Mouse (Mus musculus): ENCODE data around the gene Dclk1. TPM values are rescaled to one million over a fixed set of nuclear protein-coding genes. Genes with fewer than 3 reads are reported as not detected.

The Dclk1 gene
- total RNA-seq, 2 experiments from 2014 or later = 9.2 to 11.1 TPM

DNA sequence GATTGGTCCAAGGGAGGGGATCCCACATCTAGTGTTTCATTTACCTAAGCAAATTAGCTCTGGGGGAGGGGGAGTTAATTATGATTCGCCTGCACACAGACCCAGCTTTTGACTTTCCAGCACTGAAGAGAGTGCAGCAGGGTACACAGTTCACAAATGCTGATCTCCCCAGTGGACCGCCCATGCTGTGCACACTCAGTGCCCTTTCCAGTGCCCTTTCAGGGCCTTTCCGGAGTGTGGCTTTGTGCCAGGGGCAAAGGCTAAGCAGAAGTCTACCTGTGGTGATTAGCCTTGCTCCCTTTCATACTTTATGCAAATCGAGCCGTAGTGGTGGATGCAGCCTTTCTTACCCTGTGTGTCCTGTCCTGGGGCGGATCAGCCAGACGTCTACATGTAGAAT, 281.1 kb downstream of the Dclk1 start:
- intact Hi-C loops (cut with DNase I; ENCODE audit: low total_unique reads) = loop anchor here (10.0 kb wide), 1 partner anchor 232 kb away; no protein-coding TSS in a partner anchor
- no peak for DNase-seq

GRCm38 (mm10) chr3:55523735-55524477, 281.7 kb downstream of the Dclk1 start:
- intact Hi-C loops (cut with DNase I; ENCODE audit: low total_unique reads) = loop anchor here (10.0 kb wide), 1 partner anchor 231 kb away; no protein-coding TSS in a partner anchor

DNA sequence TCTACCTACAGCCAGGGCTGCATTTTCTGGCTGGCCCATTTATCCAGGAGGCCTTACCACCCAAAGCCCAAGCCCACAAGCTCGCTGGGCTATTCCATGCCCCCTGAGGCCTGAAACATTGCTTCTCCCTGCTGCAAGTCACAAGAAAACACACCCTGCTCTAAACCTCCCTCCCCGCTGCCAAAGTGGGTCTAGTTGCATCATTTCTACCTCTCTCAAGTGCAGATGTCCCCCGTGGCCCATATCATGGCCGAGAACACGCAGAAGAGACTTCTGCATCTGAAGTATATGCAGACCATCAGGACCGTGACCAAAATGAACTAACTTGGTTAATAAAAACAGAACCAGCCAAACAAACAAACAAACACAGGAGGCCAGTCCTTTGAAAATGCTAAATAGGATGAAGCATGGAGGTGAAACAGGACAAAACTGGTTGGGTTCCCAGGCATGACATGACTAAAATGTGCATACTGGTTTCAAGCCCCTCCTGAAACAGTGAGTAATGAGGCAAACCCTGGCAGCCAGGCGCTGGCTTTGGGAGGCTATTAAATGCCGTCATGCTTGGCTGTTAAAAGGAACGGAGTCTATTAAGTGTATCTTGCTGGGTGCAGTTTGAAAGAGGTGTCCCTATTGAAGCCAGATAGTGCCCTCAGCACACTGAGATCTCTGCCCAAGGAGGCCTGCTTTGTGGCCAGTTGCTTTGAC, 282.5 kb downstream of the Dclk1 start:
- intact Hi-C loops (cut with DNase I; ENCODE audit: low total_unique reads) = loop anchor here (10.0 kb wide), 1 partner anchor 230 kb away; no protein-coding TSS in a partner anchor
- peak; percentile 57 for DNase-seq

More at GRCm38 (mm10) chr3:55523735-55524477, 281.7 kb downstream of the Dclk1 start:
- DNase-seq = no peak

DNA sequence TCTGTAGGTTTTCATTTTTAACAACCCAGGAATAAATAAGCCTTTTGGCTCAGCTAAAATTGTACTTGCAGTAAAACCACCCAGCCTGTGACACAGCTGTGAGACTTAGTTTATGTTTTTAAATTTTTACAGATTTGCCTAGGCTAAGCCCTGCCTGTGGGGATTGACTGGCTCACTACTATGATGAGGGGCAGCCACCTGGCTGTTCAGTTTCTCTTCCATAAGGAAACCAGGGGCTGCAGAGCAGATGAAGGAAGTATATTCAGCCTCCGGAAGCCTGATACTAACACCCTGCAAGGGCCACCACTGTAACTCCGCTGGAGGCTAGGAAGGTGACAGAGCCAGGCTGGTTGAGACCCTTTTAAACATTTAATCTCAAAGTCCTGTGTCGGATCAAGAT, 284.3 kb downstream of the Dclk1 start:
- no peak for DNase-seq
- intact Hi-C loops (cut with DNase I; ENCODE audit: low total_unique reads) = loop anchor here (10.0 kb wide), 1 partner anchor 228 kb away; no protein-coding TSS in a partner anchor

DNA sequence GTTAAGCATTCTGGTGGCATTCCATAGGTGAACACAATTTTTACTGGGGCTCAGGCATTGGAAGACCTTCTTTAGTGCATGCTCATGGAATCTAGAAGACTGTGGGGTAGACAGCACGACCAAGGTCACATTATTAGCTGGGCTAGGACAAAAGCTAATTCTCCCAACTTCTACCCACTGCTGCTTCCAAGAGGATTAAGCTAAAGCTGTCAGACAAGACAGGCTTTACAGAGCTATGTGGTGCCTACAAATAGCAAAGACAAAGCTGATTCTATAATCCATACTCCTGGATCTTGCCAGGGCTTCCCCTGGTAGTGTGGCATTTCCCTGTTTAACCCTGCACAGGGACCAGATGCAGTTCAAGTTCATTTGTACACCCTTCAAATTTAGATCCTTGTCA, 285.4 kb downstream of the Dclk1 start:
- intact Hi-C loops (cut with DNase I; ENCODE audit: low total_unique reads) = loop anchor here (10.0 kb wide), 1 partner anchor 227 kb away; no protein-coding TSS in a partner anchor
- no peak for DNase-seq

DNA sequence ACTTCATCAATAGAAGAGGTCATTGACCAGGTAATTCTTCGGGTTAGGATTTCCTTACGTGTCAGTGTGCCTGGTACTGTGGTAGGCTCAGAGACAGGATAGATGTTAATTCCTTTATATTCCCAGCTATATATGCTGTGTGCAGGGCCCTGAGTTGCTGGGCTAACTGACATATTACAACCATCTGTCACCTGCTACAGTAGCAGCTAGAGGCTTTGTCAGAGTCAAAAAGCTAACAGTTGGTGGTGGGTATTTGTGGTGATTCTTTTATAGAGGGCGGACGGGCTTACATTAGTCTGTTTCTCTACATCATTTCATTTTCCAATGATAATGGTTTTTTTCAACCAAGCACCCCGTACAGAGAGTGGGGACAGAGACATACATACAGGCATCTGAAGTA, 285.8 kb downstream of the Dclk1 start:
- intact Hi-C loops (cut with DNase I; ENCODE audit: low total_unique reads) = loop anchor here (10.0 kb wide), 1 partner anchor 227 kb away; no protein-coding TSS in a partner anchor
- no peak for DNase-seq

DNA sequence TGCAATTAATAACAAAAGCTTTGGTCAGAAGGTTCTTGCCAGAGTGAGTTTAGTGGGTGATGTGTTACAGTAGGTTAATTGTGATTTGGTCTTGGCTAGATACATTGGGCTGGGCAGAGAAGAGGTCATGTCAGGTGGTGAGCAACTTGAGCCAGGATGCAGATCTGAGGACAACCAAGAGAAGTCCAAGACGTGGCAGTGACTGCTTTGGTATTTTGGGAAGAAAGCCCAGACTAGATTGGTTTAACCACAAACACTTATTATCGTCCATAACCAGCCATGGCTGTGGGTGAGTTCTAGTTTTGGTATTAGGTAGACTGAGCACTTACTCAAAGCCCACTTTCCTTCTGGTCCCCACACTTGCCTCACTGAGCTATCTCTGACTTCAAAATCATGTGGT, 287.2 kb downstream of the Dclk1 start:
- DNase-seq = no peak
- intact Hi-C loops (cut with DNase I; ENCODE audit: low total_unique reads) = loop anchor here (10.0 kb wide), 1 partner anchor 225 kb away; no protein-coding TSS in a partner anchor

DNA sequence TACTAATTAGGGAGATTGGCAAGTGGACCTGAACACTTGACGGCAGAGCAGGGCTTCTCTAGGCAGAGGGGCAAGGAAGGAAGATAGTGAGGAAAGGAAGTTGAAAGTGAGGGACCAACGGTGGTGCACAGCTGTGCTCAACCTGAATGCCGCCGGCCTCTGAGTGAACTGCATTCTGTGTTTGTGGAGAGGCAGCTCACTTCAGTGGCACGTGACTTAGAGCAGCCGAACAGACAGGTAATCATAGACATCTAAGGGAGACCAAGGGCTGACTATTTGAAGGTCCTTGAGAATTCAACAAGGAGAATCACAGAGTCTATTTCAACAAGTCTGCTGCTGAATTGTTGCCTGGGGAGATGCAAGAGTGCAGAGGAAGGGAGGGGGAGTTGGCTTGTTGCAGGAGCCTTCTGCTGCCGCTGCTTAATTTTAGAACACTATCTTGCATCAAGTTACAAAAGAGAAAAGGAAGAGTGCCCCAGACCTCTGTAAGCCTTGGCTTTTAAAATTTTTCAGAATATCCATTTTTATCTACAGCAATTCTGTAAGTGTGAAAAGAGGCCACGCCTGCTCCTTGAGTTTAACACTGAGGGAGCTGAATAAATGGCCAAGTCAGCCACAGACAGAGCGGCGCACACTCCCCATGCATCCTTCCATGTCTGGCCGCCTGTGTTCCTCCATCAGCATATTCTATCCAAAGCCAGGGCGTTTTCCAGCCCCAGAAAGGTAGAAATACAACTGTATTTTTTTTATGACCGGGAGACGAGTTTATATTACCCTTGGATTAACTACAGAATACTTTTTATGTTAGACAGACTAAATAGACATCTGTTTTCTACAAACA, 289.3 kb downstream of the Dclk1 start:
- intact Hi-C loops (cut with DNase I; ENCODE audit: low total_unique reads) = no loop called here
- DNase-seq = no peak

GRCm38 (mm10) chr3:55532175-55532973, 290.2 kb downstream of the Dclk1 start:
- intact Hi-C loops (cut with DNase I; ENCODE audit: low total_unique reads) = no loop called here
- no peak for DNase-seq

DNA sequence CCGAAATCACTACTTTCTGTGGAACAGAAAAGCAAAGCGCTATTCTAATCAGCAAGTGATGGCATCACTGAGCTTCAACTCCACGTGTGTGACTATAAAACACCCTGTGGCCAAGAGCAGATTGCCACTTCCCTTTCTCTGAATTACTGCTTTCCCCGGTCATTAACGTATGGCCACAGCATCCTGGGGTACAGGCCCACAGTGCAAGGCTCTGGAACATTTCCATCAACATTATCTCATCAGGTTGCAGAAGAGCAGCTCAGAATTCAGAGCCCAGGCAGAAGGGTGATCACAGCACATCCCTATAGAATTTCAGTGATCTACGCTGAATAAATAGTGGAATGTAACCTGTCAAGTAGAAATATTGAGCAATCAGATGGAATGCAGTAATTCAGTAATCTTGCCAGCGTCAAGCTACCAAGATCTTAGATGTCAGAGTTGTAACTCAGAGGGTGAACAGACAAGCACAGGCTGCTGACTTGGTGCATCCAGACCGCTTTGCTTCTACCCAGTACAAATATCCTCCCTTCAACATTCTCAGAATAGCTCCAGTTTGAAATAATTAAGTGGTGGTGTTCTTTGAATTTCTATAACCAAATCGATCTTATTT, 293.5 kb downstream of the Dclk1 start:
- intact Hi-C loops (cut with DNase I; ENCODE audit: low total_unique reads) = no loop called here
- DNase-seq = no peak

GRCm38 (mm10) chr3:55536901-55537300, 294.7 kb downstream of the Dclk1 start:
- intact Hi-C loops (cut with DNase I; ENCODE audit: low total_unique reads) = no loop called here
- no peak for DNase-seq

- DNase-seq = no peak
- intact Hi-C loops (cut with DNase I; ENCODE audit: low total_unique reads) = no loop called here
Observed at GRCm38 (mm10) chr3:55537714-55538113, 295.6 kb downstream of the Dclk1 start.

DNA sequence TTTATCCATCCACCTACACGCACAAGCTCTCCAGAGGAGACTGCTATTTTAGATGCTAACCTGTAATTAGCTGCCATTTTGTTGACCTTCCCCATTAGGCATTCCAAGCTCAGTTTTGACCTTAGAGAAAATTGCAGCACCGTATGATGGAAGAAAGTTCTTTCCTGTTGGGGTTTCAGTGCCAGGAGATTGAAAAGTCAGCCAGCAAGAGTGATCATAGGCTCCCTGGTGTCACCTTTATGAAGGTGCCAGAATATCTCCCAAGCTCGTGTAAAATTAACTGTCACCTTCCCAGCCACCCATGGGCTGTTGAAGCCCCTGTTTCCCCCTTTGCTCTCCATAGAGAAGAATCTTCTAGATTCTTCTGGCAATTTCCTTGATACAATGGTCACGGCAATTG, 297.2 kb downstream of the Dclk1 start:
- intact Hi-C loops (cut with DNase I; ENCODE audit: low total_unique reads) = no loop called here
- DNase-seq = no peak

GRCm38 (mm10) chr3:55539811-55540293, 297.7 kb downstream of the Dclk1 start:
- intact Hi-C loops (cut with DNase I; ENCODE audit: low total_unique reads) = no loop called here

DNA sequence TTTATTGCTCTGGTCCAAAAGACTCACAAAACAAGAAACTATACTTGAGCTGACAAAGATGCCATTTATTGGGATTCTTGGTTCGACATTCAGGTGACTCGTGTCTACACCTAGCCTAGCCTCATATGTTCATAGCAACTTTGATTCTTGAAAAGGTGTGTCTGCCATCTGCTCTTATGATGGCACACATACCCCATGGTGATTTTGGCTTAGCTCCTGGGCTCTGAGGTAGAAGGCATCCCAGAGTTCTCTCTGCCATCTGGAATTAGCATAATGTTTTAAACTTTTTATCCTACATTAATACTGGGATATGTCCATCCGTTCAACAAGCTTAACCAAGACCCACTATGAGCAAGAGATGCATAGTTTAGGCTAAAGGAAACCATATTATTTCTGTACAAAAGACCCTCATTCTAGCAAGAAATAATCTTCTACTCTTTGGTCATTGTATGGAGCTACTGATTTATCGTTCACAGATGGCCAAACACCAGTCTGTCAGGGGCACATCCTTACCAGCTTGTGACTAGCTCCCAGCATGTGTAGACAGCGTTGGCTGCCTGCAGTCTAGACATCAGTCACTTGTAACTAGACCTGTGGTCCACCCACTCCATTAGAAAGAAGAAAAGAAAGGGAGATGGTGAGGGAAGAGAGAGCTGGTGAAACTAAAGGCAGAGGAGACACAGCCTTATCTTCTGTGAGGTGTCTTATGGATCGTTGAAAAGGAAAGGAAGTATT, 298.4 kb downstream of the Dclk1 start:
- DNase-seq = no peak
- intact Hi-C loops (cut with DNase I; ENCODE audit: low total_unique reads) = no loop called here

More at GRCm38 (mm10) chr3:55539811-55540293, 297.7 kb downstream of the Dclk1 start:
- DNase-seq = peak; percentile 33

GRCm38 (mm10) chr3:55541799-55542198, 299.6 kb downstream of the Dclk1 start:
- no peak for DNase-seq
- intact Hi-C loops (cut with DNase I; ENCODE audit: low total_unique reads) = no loop called here

DNA sequence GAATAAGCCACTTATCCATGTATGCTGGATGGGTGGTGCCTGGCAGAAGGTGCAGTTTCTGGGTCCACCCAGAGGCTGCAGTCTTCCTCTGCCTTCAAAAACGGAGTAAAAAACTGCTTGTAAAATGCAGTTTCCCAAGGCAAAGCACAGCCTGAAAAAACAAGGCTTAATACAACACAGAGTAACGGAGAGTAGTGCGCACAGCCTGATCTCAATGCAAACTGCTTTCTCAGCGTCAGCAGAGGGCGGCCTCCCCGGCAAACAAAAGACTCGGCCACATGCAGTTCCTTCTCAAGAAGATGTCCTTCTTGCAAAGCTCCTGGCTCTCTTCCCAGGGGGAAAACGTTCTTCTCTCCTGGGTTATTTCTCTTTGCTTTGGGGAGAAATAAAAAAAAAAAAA, 300.1 kb downstream of the Dclk1 start:
- DNase-seq = peak; percentile 52
- intact Hi-C loops (cut with DNase I; ENCODE audit: low total_unique reads) = no loop called here

DNA sequence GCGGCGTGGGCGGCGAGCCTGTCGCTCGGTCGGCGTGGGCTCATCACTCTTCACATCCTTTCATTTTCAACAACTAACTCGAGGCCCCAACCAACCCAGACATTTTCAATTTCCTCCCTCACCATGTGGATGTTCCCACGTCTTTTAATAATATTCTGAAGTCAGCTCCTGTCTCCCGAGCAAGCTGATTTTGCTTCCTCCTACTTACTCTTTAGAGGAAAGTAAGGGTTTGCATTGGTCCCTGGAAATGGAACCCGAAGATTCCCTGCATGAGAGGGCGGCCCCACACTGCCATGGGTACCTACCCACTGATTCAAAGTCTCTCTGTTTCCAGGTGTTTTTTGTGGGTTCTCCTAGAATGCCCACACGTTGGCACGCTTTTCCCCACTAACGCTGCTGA, 300.8 kb downstream of the Dclk1 start:
- no peak for DNase-seq
- intact Hi-C loops (cut with DNase I; ENCODE audit: low total_unique reads) = no loop called here

All from gastrocnemius, postnatal 14 days (tissue).